Mouse (Mus musculus): ENCODE measurements around the gene Zkscan14. TPM values are rescaled to one million over a fixed set of nuclear protein-coding genes. Genes with fewer than 3 reads are reported as not detected.
"Not testable (repeated sequence)": the region's sequence is repeated elsewhere in the genome, so short reads cannot be mapped to it uniquely, and the experiment has no call there.

Zkscan14 gene
- polyA plus RNA-seq, 1 experiment from 2014 or later, result 15.7 TPM

- no peak for ATAC-seq (replicated peaks)
- H3K4me2 ChIP-seq, result no peak overlapping the region
- H3K27ac ChIP-seq, result no peak overlapping the region
- no peak overlapping the region for H3K9ac ChIP-seq
- no peaks in the 10 kb centered on the region for H3K9me3 ChIP-seq
- H3K4me1 ChIP-seq, result no peaks in the 10 kb centered on the region
- peaks cover 42% of the 10 kb centered on the region for H3K36me3 ChIP-seq (replicated peaks)
- no peak overlapping the region for H3K4me3 ChIP-seq
- 84% methylated on average over 6 of the region's 6 CpGs for WGBS
- H3K27me3 ChIP-seq (replicated peaks), result no peaks in the 10 kb centered on the region
Measured at GRCm38 (mm10) chr5:145217746-145218145, 16.1 kb upstream of the Zkscan14 start.

GRCm38 (mm10) chr5:145214679-145215078, 13.0 kb upstream of the Zkscan14 start:
- Histone ChIP-seq H3K27ac (no peak overlapping the region), H3K4me2 (no peak overlapping the region), H3K27me3 (replicated peaks) (no peaks in the 10 kb centered on the region), H3K9ac (no peak overlapping the region), H3K9me3 (no peaks in the 10 kb centered on the region), H3K4me1 (no peaks in the 10 kb centered on the region), H3K4me3 (no peak overlapping the region), H3K36me3 (replicated peaks) (peaks cover 32% of the 10 kb centered on the region)
- no peak for ATAC-seq (replicated peaks)
- WGBS, result 66% methylated on average over 4 of the region's 4 CpGs

- Histone ChIP-seq H3K9me3 (no peaks in the 10 kb centered on the region), H3K4me2 (no peak overlapping the region), H3K9ac (no peak overlapping the region), H3K27me3 (replicated peaks) (no peaks in the 10 kb centered on the region), H3K36me3 (replicated peaks) (peaks cover 26% of the 10 kb centered on the region), H3K27ac (no peak overlapping the region), H3K4me3 (no peak overlapping the region), H3K4me1 (no peaks in the 10 kb centered on the region)
- no peak for ATAC-seq (replicated peaks)
- 92% methylated on average over 3 of the region's 3 CpGs for WGBS
Measured at GRCm38 (mm10) chr5:145213505-145213904, 11.8 kb upstream of the Zkscan14 start.

- H3K27me3 ChIP-seq (replicated peaks), result no peaks in the 10 kb centered on the region
- ATAC-seq (replicated peaks), result no peak
- no peak overlapping the region for H3K27ac ChIP-seq
- no peaks in the 10 kb centered on the region for H3K4me1 ChIP-seq
- H3K36me3 ChIP-seq (replicated peaks), result peaks cover 23% of the 10 kb centered on the region
- H3K9ac ChIP-seq, result no peak overlapping the region
- WGBS, result 93% methylated on average over 4 of the region's 4 CpGs
- H3K4me2 ChIP-seq, result no peak overlapping the region
- no peak overlapping the region for H3K4me3 ChIP-seq
- no peaks in the 10 kb centered on the region for H3K9me3 ChIP-seq
Measured at GRCm38 (mm10) chr5:145212216-145212615, 10.5 kb upstream of the Zkscan14 start.

GRCm38 (mm10) chr5:145211340-145211739, 9.7 kb upstream of the Zkscan14 start:
- Histone ChIP-seq H3K4me1 (no peaks in the 10 kb centered on the region), H3K4me2 (no peak overlapping the region), H3K4me3 (no peak overlapping the region), H3K27me3 (replicated peaks) (no peaks in the 10 kb centered on the region), H3K36me3 (replicated peaks) (peaks cover 23% of the 10 kb centered on the region), H3K9ac (no peak overlapping the region), H3K9me3 (no peaks in the 10 kb centered on the region), H3K27ac (no peak overlapping the region)
- 99% methylated on average over 4 of the region's 4 CpGs for WGBS
- no peak for ATAC-seq (replicated peaks)

- ATAC-seq (replicated peaks); H3K4me2 ChIP-seq; H3K27ac ChIP-seq; H3K27me3 ChIP-seq (replicated peaks); H3K9me3 ChIP-seq; H3K4me3 ChIP-seq; H3K9ac ChIP-seq: not testable (repeated sequence)
- WGBS, result 48% methylated on average over 11 of the region's 11 CpGs
- H3K4me1 ChIP-seq, result peaks cover 15% of the 10 kb centered on the region
- H3K36me3 ChIP-seq (replicated peaks), result peaks cover 14% of the 10 kb centered on the region
Measured at GRCm38 (mm10) chr5:145208391-145208790, 6.7 kb upstream of the Zkscan14 start.

- H3K4me3 ChIP-seq, result no peak overlapping the region
- peaks cover 15% of the 10 kb centered on the region for H3K4me1 ChIP-seq
- no peak overlapping the region for H3K9ac ChIP-seq
- peaks cover 14% of the 10 kb centered on the region for H3K36me3 ChIP-seq (replicated peaks)
- no peak for ATAC-seq (replicated peaks)
- no peaks in the 10 kb centered on the region for H3K9me3 ChIP-seq
- no peak overlapping the region for H3K4me2 ChIP-seq
- no peaks in the 10 kb centered on the region for H3K27me3 ChIP-seq (replicated peaks)
- 84% methylated on average over 6 of the region's 6 CpGs for WGBS
- no peak overlapping the region for H3K27ac ChIP-seq
Measured at GRCm38 (mm10) chr5:145207954-145208353, 6.3 kb upstream of the Zkscan14 start.

- no peaks in the 10 kb centered on the region for H3K9me3 ChIP-seq
- H3K27ac ChIP-seq, result no peak overlapping the region
- no peak overlapping the region for H3K4me2 ChIP-seq
- 99% methylated on average over 6 of the region's 6 CpGs for WGBS
- H3K36me3 ChIP-seq (replicated peaks), result peaks cover 14% of the 10 kb centered on the region
- peaks cover 15% of the 10 kb centered on the region for H3K4me1 ChIP-seq
- H3K4me3 ChIP-seq, result no peak overlapping the region
- H3K27me3 ChIP-seq (replicated peaks), result no peaks in the 10 kb centered on the region
- H3K9ac ChIP-seq, result no peak overlapping the region
- ATAC-seq (replicated peaks), result no peak
Measured at GRCm38 (mm10) chr5:145207385-145207784, 5.7 kb upstream of the Zkscan14 start.

- Histone ChIP-seq H3K9me3 (no peaks in the 10 kb centered on the region), H3K4me2 (peak overlapping the region; percentile 53), H3K9ac (peak overlapping the region; percentile 37; the same call in 1 of the 2 replicates), H3K27me3 (replicated peaks) (no peaks in the 10 kb centered on the region), H3K4me1 (peaks cover 28% of the 10 kb centered on the region), H3K4me3 (peak overlapping the region; percentile 49), H3K36me3 (replicated peaks) (peaks cover 4% of the 10 kb centered on the region; the same call in 1 of the 2 replicates), H3K27ac (no peak overlapping the region)
- WGBS, result 22% methylated on average over 9 of the region's 9 CpGs
- no peak for ATAC-seq (replicated peaks)
Measured at GRCm38 (mm10) chr5:145205041-145205440, 3.4 kb upstream of the Zkscan14 start.

GRCm38 (mm10) chr5:145203936-145204691, 2.4 kb upstream of the Zkscan14 start, which contains the start of gene Zkscan5:
TSS of gene Zkscan5 (plus strand) at chr5:145204562.
- Histone ChIP-seq H3K4me2 (peak within 1 kb of the TSS; percentile 53), H3K27ac (peak within 1 kb of the TSS; percentile 92), H3K4me3 (peak within 1 kb of the TSS; percentile 49), H3K4me1 (peaks cover 32% of the 10 kb centered on the region), H3K9ac (peak within 1 kb of the TSS; percentile 39; the same call in 1 of the 2 replicates), H3K27me3 (replicated peaks) (no peaks in the 10 kb centered on the region), H3K36me3 (replicated peaks) (peaks cover 4% of the 10 kb centered on the region; the same call in 1 of the 2 replicates), H3K9me3 (no peaks in the 10 kb centered on the region)
- peak; percentile 95 for ATAC-seq (replicated peaks)
- under 1% methylated on average over 22 of the region's 22 CpGs for WGBS

- Histone ChIP-seq H3K27ac (no peak overlapping the region), H3K27me3 (replicated peaks) (no peaks in the 10 kb centered on the region), H3K4me3 (no peak overlapping the region), H3K36me3 (replicated peaks) (peaks cover 3% of the 10 kb centered on the region; the same call in 1 of the 2 replicates), H3K9ac (no peak overlapping the region), H3K9me3 (no peaks in the 10 kb centered on the region), H3K4me1 (peaks cover 32% of the 10 kb centered on the region), H3K4me2 (no peak overlapping the region)
- no peak for ATAC-seq (replicated peaks)
- WGBS, result 55% methylated on average over 3 of the region's 3 CpGs
Measured at GRCm38 (mm10) chr5:145202446-145202845, 778 bp upstream of the Zkscan14 start.

GRCm38 (mm10) chr5:145200387-145200786, 1.3 kb downstream of the Zkscan14 start:
- WGBS, result 82% methylated on average over 7 of the region's 7 CpGs
- Histone ChIP-seq H3K4me3 (peak overlapping the region; percentile 75; the same call in 1 of the 2 replicates), H3K27ac (no peak overlapping the region), H3K4me2 (peak overlapping the region; percentile 96), H3K36me3 (replicated peaks) (peaks cover 15% of the 10 kb centered on the region), H3K4me1 (peaks cover 24% of the 10 kb centered on the region), H3K9me3 (no peaks in the 10 kb centered on the region), H3K9ac (no peak overlapping the region), H3K27me3 (replicated peaks) (no peaks in the 10 kb centered on the region)
- no peak for ATAC-seq (replicated peaks)

GRCm38 (mm10) chr5:145191962-145192361, 9.7 kb downstream of the Zkscan14 start, which contains the start of gene Atp5j2:
TSS of gene Atp5j2 (minus strand) at chr5:145192062.
- H3K4me2 ChIP-seq, result peak within 1 kb of the TSS; percentile 69
- peaks cover 24% of the 10 kb centered on the region for H3K4me1 ChIP-seq
- H3K9me3 ChIP-seq, result no peaks in the 10 kb centered on the region
- no peaks in the 10 kb centered on the region for H3K27me3 ChIP-seq (replicated peaks)
- H3K9ac ChIP-seq, result peak within 1 kb of the TSS; percentile 85
- 0 out of 2 replicates have a peak, but pooled peaks have one; percentile 9 for ATAC-seq (replicated peaks)
- H3K4me3 ChIP-seq, result peak within 1 kb of the TSS; percentile 80
- peak within 1 kb of the TSS; percentile 79 for H3K27ac ChIP-seq
- 75% methylated on average over 2 of the region's 2 CpGs for WGBS
- peaks cover 24% of the 10 kb centered on the region for H3K36me3 ChIP-seq (replicated peaks)
